Mouse (Mus musculus) fibroblast of lung, adult 2 months (primary cell): ENCODE measurements around the gene Gm20870.
"Not testable (repeated sequence)": the region's sequence is repeated elsewhere in the genome, so short reads cannot be mapped to it uniquely, and the experiment has no call there.

Source experiments
- DNase-seq: peaks from one replicate; pipeline ENCODE4 v3.0.0-alpha.2; 2011; ENCODE audit warnings: low read depth

The Gm20870 gene

GRCm38 (mm10) chrY:71691743-71692142 is at the start of gene Gm20870:
Gene Gm20870, plus strand, starts transcription at chrY:71692043.
- not testable (repeated sequence) for DNase-seq
